Mouse (Mus musculus) ES-Bruce4 (cell line): Measurements from ENCODE around the gene Uggt2.

Source experiments
- CTCF ChIP-seq: IDR thresholded peaks from one replicate; pipeline ENCODE4 v1.8.1; 2011; ENCODE audit warnings: low read depth, low read length
- EP300 ChIP-seq: IDR thresholded peaks from 2 replicates; pipeline ENCODE4 v1.6.1; 2011; ENCODE audit warnings: low read depth, low read length; ENCODE audit not compliant: insufficient read depth
- POLR2A ChIP-seq: IDR thresholded peaks from one replicate; pipeline ENCODE4 v1.8.1; 2011; ENCODE audit warnings: low read length; ENCODE audit not compliant: insufficient read depth

DNA sequence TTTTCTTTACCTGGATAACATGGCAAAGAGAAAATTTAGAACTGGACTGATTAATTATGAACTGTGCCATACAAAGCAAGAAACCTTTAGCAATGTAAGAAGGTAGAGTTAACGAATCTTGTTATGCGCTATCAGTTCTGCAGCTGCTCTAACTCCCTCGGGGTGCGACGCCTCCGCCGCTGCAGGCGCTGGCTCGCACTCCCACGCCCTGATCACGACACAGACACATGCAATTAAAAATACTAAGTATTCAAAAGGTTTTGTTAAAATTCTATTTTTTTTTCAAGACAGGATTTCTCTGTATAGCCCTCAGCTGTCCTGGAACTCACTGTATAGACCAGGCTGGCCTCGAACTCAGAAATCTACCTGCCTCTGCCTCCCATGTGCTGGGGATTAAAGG lies 85.7 kb downstream of the Uggt2 start:
- TF ChIP-seq CTCF (no peak), POLR2A (no peak), EP300 (no peak)
